Mouse (Mus musculus): ENCODE measurements around the gene Serpinc1.

- TF ChIP-seq GATA1 (IDR thresholded peaks at IDR 0.05; ENCODE audit: borderline replicate concordance, low read length): no peak
- no peak for TF ChIP-seq FLI1 (IDR thresholded peaks at IDR 0.05; ENCODE audit: low read length)
These were observed 15.2 kb upstream of the Serpinc1 start for GRCm38 (mm10) chr1:160963199-160963598.
